Mouse (Mus musculus) layer of hippocampus, postnatal 36 days (tissue): ENCODE measurements around the gene Isg20l2. TPM values are rescaled to one million over a fixed set of nuclear protein-coding genes. Genes with fewer than 3 reads are reported as not detected.

Experiments used
- DNase-seq, 2 experiments: peaks; one replicate each; pipeline ENCODE4 v3.0.0; 2022
- total RNA-seq, 2 experiments: library from RNA; stranded (reverse); gene quantifications; 2 replicates each; pipeline ENCODE4 v1.2.3; 2021

Gene Isg20l2
- total RNA-seq, 2 experiments from 2014 or later = 15.0 TPM

DNA sequence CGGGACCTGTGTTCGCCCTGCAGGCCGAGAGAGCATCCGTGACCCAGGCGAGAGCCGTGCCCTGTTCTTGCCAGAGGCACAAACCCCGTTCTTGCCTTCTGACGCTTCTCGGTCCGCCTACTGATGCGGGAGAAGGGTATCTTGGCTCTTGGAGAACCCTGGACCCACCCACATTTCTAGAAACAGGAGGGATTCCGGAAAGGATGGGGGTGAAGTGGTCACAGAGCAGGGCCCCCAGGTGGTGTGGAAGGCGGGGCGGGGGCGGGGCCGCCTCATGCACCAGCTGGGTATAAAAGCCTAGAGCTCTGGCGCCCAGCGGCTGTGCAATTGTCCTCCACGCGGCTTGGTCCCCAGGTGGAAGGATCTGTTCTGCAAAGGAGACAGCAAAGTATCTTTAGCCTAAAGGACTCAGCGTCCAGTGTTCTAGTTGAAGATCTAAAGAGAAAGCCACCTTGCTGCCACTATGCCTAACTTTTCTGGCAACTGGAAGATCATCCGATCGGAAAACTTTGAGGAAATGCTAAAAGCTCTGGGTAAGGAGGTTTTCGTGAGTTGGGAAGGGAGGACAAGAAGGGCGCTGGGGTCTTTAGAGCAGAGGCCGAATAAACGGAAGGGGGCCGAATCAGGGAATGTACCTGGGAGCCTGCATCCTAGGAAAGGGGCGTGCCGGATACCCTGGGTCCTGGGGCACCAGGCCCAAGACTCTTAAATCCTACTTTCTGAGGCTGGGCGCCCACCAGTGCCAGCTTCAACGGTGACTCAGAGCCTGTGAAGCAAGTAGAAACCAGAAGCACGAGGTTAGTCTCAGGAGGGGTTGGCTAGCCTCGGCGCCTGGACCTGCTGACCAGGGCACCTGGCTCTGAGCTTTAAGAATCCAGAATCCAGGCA is 18.5 kb downstream of the Isg20l2 start, which contains the start of gene Crabp2:
TSS of gene Crabp2 (plus strand) at position 289 of the 888 bp plus-strand sequence.
- DNase-seq = no peak

DNA sequence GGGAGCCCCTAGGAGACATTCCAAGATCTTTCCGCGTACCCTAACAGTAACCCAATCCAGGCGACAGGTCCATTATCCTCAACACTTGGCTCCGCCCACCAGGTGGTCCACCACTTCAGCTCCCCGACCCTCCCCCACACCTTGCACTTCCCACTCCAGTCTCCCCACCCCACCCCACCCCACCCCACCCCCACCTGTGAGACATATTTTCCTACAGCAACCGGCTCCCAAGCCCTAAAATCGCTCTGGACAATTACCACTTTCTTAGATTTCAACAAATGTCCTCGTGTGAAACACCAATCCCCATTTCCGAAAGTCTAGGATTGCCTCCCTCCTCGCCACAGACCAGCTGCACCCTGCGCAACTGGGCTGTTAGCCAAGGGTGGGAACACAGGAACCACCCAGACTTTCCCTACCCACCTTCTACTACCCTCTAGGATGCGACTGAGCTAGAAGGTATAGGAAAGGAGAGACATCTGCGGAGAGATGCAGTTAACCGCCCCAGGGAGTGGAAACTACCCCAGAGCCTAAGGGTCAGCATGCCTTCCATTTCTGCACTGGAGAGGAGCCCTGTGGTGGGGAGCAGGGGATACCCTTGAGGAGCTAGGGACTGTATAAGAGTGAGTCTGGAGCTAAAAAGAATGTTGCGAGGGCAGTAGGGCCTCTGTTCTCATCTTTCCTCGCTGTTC is 19.3 kb downstream of the Isg20l2 start:
- no peak for DNase-seq

DNA sequence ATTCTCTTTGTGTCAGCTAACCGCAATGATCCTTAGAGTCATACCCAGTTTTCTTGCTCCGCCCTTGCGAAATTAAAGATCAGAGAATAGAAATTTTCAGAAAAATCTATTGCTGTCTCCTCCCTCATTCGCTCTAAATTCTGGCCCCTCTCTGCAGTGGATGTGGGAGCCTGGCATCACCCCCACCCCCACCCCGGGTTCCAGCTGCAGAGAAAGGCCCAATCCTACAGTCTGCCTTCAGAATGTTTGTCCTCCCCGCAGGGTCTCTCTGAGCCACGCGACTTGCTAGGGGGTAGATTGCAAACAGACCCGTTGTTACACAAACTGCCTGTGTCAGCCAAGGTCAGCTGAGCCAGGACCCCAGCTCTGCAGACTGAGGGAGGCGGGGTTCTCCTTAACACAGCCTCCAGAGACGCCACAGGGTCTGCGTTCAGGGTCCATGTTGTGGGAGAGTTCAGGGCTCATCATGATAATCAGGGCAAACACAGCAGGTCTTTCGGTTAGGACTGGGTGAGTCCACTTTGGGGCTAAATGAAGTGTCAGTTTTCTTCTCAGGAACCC is 19.9 kb downstream of the Isg20l2 start:
- DNase-seq = no peak

DNA sequence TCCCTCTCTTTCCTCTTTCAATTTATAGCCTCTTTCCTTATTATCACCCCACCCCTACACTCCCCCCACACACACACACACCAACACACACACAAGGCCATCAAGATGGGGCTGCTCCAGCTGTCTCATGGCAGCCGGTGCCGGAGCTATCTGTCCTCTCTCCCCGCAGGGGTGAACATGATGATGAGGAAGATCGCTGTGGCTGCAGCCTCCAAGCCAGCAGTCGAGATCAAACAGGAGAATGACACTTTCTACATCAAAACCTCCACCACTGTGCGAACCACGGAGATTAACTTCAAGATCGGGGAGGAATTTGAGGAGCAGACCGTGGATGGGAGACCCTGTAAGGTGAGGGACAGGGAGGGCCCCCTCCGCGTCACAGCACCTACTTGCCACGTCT is 21.8 kb downstream of the Isg20l2 start:
- no peak for DNase-seq

DNA sequence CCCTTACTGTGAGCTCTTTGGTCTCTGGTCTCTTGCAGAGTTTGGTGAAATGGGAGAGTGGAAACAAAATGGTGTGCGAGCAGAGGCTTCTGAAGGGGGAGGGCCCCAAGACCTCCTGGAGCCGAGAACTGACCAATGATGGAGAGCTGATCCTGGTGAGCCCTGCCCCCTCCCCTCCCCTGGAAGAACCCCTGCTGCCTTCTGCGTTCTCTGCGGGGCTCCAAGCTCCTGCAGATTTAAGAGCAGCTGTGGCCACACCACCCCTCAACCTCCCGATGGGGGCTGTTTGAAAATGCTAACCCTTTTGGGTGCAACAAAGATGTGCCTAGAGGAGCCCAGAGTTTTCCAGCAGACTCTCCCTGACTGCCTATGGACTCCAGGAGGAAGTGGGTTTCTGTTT is 22.3 kb downstream of the Isg20l2 start:
- DNase-seq = no peak

DNA sequence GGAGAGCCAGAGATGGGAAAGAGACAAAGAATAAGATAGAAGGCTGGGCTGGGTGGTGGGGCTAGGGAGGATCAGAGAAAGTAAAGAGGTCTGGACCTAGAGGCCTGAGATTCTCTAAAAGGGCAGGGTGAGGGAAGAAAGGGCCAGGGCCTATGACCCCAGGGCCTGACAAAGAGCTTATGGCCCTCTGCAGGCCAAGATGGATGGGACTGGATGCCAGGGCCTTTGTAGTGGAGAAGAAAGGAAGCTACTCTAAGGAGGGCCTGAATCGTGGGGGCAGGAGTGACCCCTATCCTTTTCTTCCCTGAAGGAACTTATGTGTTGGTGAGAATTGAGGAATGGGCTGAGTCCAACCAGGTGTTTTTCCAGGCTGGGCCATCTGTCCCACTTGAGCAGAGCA is 27.9 kb downstream of the Isg20l2 start:
- no peak for DNase-seq

DNA sequence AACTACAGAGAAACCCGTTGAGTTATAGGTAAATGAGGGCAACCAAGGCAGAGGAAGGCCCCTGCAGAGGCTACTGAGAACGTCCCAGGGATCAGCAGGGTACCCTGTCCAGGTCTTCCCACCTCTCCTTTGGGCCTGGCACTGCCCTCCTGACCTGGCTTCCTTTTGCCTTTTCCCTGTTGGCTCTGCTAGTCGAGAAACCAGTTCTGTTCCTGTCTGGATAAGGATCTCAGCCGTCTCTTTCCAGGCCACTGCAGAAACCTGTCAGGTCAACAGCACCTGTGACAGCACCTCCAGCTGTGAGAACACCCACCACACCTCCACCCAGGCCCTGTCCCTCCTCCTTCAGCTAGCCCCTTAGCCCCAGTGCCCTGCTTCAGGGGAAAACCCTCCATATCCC is 28.4 kb downstream of the Isg20l2 start:
- no peak for DNase-seq

DNA sequence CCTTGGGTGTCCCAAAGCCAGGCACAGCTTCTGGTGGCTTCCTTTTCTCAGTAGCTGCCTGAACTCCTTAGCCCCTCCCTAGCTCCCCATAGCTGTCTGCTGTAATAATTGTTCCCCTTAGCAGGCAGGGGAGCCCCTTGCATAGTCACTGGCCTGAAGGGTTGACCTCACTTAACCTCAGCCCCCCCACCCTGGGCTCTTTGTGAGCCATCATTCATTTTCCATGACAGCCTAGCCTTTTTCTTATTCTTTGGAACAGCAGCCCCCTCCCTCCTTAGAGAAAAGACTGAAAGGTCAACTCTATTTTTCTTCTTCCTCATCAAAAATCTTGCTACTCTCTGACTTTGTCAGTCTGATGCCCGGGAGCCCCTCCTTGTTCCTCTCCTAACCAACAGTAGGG is 28.9 kb downstream of the Isg20l2 start:
- no peak for DNase-seq

DNA sequence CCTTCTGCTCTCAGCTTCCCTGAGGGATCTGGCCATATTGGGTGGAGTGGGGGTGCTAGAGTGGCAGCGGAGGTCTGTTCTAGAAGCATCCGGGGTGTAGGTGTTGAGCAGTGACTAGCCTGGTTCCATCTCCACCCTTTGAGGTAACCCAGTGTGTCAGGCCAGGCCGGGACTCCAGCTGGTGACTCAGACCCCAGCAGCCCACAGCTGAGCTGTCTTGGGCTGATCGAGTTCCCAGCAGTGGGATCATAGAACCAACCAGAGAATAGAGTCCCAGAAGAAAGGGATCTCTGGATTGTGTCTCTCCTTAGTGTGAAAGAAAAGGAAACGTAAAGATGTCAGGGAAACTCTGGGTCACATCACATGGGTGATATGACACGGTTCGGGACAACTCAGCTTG is 29.3 kb downstream of the Isg20l2 start:
- no peak for DNase-seq

DNA sequence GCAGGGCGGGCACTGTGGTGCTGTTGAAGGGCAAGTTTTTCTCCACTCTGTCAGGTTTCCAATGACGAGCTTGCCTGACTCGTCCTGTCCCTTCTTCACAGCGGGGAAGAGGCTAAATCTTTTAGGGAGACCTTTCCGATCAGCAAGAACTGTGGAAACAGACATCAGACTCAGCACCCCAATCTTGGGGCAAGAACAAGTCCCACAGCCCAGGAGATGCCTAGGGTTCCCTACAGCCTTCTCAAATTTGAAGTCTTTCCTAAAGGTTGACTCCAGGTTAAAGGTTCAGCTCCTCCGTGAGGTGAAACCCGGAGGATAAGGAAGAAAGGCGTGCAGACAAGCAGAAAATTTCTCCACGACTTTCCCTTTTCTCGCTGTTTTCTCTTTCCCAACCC is 30.1 kb downstream of the Isg20l2 start:
- no peak for DNase-seq

DNA sequence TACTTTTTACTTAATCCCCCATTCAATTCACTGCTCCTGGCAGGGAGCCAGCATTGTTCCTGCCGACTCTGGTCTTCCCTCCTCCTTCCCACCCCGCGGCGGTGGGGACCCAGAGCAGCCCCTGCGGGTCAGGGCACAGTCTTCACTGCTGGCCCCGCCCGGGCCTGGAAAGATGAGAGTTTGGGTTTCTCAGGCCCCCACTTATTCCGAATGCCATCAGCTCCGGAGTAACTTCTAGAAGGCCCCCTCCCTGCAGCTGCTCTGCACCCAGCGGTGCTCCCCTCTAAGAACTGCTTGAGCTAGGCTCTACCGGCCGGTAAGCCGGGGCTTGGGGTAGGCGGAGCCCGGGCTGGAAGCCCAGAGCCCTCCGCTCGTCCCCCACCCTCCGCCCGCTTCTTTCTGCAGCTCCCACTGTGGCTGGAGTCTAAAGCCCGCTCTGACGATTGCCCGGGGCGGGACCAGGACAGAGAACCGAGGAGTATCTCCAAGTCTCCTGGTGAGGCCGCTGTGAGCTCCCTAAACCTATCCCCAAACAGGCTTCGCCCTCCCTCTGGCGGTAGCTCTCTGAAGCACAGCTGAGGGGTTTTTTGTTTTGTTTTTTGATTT is 30.6 kb downstream of the Isg20l2 start:
- DNase-seq = peak; percentile 76 to 78

DNA sequence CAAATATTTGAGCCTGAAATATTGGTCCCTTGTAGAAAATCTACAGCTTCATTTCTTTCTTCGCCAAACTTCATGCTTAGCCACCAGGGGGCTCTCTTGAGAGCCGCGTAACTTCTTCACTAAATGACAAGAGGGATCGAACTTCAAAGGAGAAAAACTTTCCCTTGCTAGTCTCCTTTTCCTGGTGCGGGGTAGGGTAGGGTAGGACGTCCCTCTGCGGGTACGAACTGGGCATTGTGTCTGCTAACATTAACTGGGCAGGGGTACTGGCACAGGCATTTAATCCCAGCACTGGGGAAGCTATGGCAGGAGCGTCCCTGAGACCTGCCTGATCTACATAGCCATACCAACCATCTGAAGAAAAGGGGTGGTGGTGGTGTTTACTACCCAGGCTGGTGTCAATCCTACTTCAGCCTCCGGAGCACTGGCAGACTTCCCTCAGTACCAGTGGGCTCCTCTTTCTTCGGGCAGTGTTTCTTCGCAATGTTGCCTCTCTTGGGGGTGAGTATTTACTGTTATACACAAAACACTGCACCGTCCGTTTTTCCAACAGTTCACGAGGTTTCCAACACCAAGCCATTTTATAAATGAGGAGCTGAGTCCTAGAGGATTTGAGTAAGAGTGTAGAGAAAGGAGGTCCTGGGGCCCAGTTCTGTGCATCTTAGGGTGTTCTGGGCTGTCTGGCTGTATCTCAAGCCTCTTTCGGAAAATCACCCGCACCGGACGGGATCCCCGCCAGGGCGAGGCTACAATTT is 40.2 kb downstream of the Isg20l2 start:
- DNase-seq = peak in 1 of 2 experiments; percentile 46

DNA sequence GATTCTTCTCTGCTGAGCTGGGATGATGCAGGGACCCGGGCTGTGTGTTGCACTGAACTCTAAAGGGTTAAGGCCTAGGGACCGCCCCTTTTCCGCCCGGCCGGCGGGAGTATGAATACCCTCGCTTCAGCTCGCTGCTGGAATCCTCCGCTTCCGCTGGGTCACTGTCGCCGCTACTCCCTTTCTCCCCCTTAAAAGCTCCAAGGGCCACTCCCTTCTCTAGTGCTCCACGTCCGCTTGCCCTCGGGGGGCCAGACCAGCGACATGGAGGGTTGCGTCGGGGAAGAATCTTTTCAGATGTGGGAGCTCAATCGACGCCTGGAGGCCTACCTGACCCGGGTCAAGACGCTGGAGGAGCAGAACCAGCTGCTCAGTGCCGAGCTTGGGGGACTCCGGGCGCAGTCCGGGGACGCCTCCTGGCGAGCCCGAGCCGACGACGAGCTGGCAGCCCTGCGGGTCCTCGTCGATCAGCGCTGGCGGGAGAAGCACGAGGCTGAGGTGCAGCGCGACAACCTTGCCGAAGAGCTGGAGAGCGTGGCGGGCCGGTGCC is 40.9 kb downstream of the Isg20l2 start, which contains the start of gene Nes:
TSS of gene Nes (plus strand) at position 140 of the 550 bp plus-strand sequence.
- no peak for DNase-seq

DNA sequence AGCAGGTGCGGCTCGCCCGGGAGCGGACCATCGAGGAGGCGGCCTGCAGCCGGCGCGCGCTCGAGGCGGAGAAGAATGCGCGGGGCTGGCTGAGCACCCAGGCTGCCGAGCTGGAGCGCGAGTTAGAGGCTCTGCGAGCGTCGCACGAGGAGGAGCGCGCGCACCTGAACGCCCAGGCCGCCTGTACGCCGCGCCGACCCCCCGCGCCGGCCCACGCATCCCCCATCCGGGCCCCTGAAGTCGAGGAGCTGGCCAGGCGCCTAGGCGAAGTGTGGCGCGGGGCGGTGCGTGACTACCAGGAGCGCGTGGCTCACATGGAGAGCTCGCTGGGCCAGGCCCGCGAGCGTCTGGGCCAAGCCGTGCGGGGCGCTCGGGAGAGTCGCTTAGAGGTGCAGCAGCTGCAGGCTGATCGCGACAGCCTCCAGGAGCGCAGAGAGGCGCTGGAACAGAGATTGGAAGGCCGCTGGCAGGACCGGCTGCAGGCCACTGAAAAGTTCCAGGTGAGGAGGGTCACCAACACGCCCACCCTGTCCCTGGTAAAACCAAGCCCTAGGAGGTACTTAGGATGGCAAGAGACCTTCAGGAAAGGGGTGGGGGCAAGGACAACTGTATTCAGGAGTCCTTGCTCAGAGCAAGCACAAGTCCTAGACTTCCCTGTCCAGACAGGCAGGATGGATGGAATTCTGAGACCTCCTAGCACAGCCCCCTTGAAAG is 41.5 kb downstream of the Isg20l2 start:
- DNase-seq = no peak

DNA sequence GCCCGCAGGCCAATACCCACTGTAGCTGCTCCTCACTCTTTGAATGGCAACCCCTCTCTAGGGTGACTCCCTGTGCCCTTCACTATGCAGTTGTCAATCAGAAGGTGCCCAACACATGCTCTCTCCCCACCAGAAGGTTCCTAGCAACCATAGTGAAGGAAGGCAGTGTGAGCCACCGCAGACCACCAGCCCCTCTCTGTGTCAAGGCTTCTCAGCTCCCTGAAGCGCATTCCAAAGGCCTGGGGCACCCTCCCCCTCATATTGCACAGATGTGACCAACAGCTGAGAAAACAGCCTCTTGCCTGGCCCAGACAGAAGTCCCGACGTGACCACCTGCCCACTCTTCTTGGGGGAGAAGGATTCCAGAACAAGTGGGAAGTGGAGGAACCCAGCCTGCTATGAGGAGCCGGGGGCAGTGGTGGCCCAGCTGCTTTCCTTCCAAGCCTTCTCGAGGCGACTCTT is 42.1 kb downstream of the Isg20l2 start:
- DNase-seq = no peak

DNA sequence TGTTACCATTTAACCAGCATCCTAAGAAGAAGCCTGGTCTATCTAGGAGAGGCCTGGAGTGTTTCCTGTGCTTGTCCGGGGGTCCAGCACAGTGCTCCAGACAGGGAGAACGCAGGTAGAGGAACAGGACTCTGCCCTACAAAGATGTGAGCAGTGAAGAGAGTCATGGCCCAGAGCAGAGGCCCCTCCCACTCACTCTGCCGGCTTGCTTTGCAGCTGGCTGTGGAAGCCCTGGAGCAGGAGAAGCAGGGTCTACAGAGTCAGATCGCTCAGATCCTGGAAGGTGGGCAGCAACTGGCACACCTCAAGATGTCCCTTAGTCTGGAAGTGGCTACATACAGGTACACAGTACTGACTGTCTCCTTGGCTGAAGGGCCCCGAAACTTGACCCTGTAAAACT is 42.7 kb downstream of the Isg20l2 start:
- no peak for DNase-seq

DNA sequence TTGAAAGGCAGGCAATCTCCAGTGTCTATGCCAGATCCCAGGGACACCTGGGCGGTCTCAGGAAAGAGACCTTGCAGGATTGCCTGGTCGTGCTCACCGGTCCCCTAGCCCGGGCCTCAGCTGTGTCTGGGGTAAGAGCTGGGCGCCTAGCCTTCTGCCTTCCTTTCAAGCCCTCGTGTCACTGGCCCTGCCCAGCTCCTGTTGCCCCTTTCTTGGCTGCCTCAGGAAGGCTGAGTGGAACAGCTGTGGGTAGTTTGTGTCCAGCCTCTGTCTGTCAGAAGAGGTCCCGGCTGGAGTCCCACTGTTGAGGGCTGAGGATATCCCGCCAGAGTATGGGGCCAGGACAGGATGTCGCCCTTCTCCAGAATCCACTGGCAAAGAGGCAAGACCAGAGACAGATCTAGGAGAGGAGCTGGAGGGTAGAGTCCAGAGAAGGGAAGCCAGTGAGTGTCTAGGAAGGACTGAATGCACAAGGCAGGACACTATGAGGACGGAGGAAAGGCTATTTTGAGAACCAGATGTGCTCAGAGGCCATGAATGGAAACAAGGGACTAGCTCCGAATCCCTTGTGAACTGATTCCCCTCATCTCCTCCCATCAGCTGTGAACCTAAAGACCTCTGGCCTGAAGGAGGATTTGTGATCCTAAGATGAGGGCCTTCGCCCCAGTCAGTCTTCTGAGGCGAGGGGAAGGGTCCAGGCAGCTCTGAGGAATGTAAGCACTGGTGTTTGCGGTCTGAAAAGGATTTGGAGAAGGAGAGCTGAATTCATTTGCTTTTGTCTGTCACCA is 43.7 kb downstream of the Isg20l2 start:
- DNase-seq = no peak

DNA sequence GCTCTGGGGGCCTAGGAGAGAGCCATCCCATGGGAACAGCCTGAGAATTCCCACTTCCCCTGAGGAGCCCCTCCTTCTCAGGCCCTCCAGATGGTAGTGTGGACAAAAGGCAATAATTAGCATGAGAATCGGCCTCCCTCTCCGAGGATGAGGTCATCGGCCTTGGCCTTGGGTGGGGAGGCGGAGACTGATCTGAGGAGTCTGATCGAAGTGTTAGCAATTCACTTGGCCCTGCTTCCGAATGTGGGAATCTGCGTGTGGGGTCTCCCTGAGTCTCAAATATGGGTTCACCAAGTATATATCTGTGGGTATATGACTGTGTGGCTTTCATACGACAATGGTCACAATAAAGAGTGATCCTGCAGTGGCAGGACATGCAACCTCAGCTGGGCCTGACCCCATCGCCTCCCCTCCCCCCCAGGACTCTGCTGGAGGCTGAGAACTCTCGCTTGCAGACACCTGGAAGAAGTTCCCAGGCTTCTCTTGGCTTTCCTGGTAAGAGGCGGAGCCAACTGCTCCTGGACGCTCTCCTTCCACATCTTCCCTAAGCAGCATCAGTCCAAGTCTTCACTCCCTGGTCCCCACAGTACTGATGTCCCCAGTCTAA is 44.4 kb downstream of the Isg20l2 start:
- no peak for DNase-seq

DNA sequence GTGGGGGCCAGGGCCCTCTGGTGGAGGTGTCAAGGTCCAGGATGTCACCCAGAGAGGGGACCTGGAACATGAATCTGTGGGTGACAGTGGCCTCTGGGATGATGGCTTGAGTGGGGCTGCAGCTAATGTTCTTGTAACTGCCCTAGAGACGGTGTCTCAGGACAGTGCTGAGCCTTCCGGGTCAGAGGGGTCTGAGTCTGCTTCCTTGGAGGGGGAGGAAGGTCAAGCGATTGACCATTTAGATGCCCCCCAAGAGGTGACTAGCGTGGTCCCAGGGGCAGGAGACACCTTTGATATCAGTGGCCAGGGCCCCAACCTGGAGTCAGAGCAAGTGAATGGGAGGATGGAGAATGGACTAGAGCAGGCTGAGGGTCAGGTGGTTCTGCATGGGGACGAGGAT is 49.4 kb downstream of the Isg20l2 start:
- no peak for DNase-seq

DNA sequence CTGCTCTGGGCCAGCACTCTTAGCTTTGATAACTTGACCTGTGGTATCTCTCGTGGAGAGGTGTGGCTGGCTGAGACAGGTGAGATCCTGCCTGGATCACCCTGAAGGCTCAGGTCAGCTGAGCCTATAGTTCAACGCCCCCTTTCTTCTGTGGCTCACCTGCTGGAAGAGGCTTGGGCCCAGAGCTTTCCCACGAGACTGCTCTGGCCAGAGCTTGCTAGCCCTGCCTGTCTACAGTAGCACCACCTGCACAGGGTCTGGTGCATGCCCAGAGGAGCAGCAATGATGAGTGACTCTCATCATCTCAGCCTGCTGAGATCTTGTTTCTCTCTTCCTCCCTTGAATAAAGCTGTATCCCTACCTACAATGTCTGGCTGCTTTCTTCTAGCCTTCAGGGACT is 50.0 kb downstream of the Isg20l2 start:
- DNase-seq = no peak
